Mouse (Mus musculus): ENCODE results near the gene Diras1. TPM values are rescaled to one million over a fixed set of nuclear protein-coding genes. Genes with fewer than 3 reads are reported as not detected.
A peak's percentile ranks its signal among the peaks of the same experiment; 100 is the strongest.

The Diras1 gene
- total and polyA plus RNA-seq, 3 experiments, result not detected

- peak; percentile 42; the same call in 1 of the 2 replicates for TF ChIP-seq NELFE (IDR thresholded peaks at IDR 0.05; ENCODE audit: low read depth, low read length)
- no peak for TF ChIP-seq ZKSCAN1 (IDR thresholded peaks at IDR 0.05; ENCODE audit: borderline replicate concordance, low read depth, low read length)
- no peak for TF ChIP-seq IRF4 (IDR thresholded peaks at IDR 0.05; ENCODE audit: low read depth, low read length)
- peak; percentile 97 to 98 for TF ChIP-seq CTCF (conservative IDR thresholded peaks at IDR 0.05 in 1 of 2, IDR thresholded peaks at IDR 0.05 in 1 of 2; ENCODE audit: low read depth in 2 of 2, low read length in 2 of 2)
- no peak for TF ChIP-seq EP300 (IDR thresholded peaks at IDR 0.05; ENCODE audit: low read length)
- no peak for TF ChIP-seq TBP (conservative IDR thresholded peaks at IDR 0.05; ENCODE audit: low read depth, low read length)
- TF ChIP-seq MAFK (IDR thresholded peaks at IDR 0.05; ENCODE audit: insufficient replicate concordance, low read length), result no peak
- TF ChIP-seq RAD21 (IDR thresholded peaks at IDR 0.05; ENCODE audit: low read depth, low read length), result no peak; the same call in none of the 2 replicates
- TF ChIP-seq BHLHE40 (IDR thresholded peaks at IDR 0.05; ENCODE audit: low read depth, low read length), result peak; percentile 26; the same call in 1 of the 2 replicates
- no peak for TF ChIP-seq JUN (IDR thresholded peaks at IDR 0.05; ENCODE audit: insufficient read depth, low read depth, low read length)
- TF ChIP-seq GABPA (IDR thresholded peaks at IDR 0.05; ENCODE audit: insufficient replicate concordance, low read depth, low read length), result no peak
- TF ChIP-seq SIN3A (IDR thresholded peaks at IDR 0.05; ENCODE audit: low read length), result peak; percentile 60
- TF ChIP-seq PAX5 (IDR thresholded peaks at IDR 0.05; ENCODE audit: low read length), result no peak
- 0 out of 2 replicates have a peak, but pooled peaks have one; percentile 7 for TF ChIP-seq ELF1 (IDR thresholded peaks at IDR 0.05; ENCODE audit: low read depth, low read length)
- no peak for TF ChIP-seq HCFC1 (IDR thresholded peaks at IDR 0.05; ENCODE audit: low read depth, low read length)
- no peak for TF ChIP-seq USF1 (IDR thresholded peaks at IDR 0.05; ENCODE audit: low read depth, low read length)
Observed at GRCm38 (mm10) chr10:80995091-80995632, 30.3 kb downstream of the Diras1 start (continued).

GRCm38 (mm10) chr10:80994621-80995020, 30.8 kb downstream of the Diras1 start:
- H3K4me2 ChIP-seq (ENCODE audit: insufficient read depth, low read depth, poor library complexity, severe bottlenecking), result no peak overlapping the region
- TF ChIP-seq ZKSCAN1 (IDR thresholded peaks at IDR 0.05; ENCODE audit: borderline replicate concordance, low read depth, low read length) (no peak), NRF1 (IDR thresholded peaks at IDR 0.05; ENCODE audit: low read depth, low read length) (no peak), IRF4 (IDR thresholded peaks at IDR 0.05; ENCODE audit: low read depth, low read length) (no peak), PAX5 (IDR thresholded peaks at IDR 0.05; ENCODE audit: low read length) (no peak), NELFE (IDR thresholded peaks at IDR 0.05; ENCODE audit: low read depth, low read length) (no peak), MYC (IDR thresholded peaks at IDR 0.05; ENCODE audit: low read depth, low read length) (no peak), MXI1 (IDR thresholded peaks at IDR 0.05; ENCODE audit: low read depth, low read length) (no peak), TBP (conservative IDR thresholded peaks at IDR 0.05; ENCODE audit: low read depth, low read length) (no peak), E2F4 (IDR thresholded peaks at IDR 0.05; ENCODE audit: insufficient replicate concordance, low read depth, low read length) (no peak), MAFK (IDR thresholded peaks at IDR 0.05; ENCODE audit: insufficient replicate concordance, low read length) (no peak), HCFC1 (IDR thresholded peaks at IDR 0.05; ENCODE audit: low read depth, low read length) (no peak), GABPA (IDR thresholded peaks at IDR 0.05; ENCODE audit: insufficient replicate concordance, low read depth, low read length) (no peak), POLR2AphosphoS2 (IDR thresholded peaks at IDR 0.05; ENCODE audit: low read depth, low read length) (no peak)
- no peak overlapping the region for H3K9ac ChIP-seq (ENCODE audit: insufficient read depth, low read depth)
- DNase-seq (ENCODE audit: extremely low read depth), result no peak
- in situ Hi-C loops (cut with MboI; ENCODE audit: low pct_ligation_motif_present, low pct_unique_long_range_greater_than_20kb, low sequenced_read_pairs), result loop anchor here (5.0 to 10.0 kb wide), 5 partner anchors 67 to 247 kb away; partner anchors contain the start of gene Amh
- peaks cover 49% of the 10 kb centered on the region for H3K27me3 ChIP-seq (replicated peaks)
- H3K79me2 ChIP-seq (replicated peaks; ENCODE audit: control insufficient read depth, extremely low read depth, insufficient read depth, poor library complexity, severe bottlenecking), result no peaks in the 10 kb centered on the region
- H3K36me3 ChIP-seq (replicated peaks in 1 of 2; ENCODE audit: control insufficient read depth in 1 of 2, insufficient read depth in 1 of 2, low read length in 1 of 2), result no peaks in the 10 kb centered on the region
- H3K27ac ChIP-seq (ENCODE audit: insufficient read depth, low read depth), result no peak overlapping the region
- no peak overlapping the region for H3K4me3 ChIP-seq (replicated peaks in 1 of 3; ENCODE audit: low read depth in 2 of 3, low read length in 2 of 3, poor library complexity in 1 of 3)
- H3K9me3 ChIP-seq (replicated peaks; ENCODE audit: low read length), result peaks cover 6% of the 10 kb centered on the region
- H3K4me1 ChIP-seq (ENCODE audit: control insufficient read depth in 1 of 2, insufficient read depth in 2 of 2), result peaks cover 16 to 44% of the 10 kb centered on the region in 2 experiments
- dilution Hi-C loops (cut with MboI; ENCODE audit: extremely low pct_ligation_motif_present, extremely low pct_unique_long_range_greater_than_20kb, low sequenced_read_pairs), result no loop called here
